Mouse (Mus musculus): Measurements from ENCODE around the gene Cdc42ep5.

The Cdc42ep5 gene

GRCm38 (mm10) chr7:4126992-4127785, 37.5 kb downstream of the Cdc42ep5 start:
- no peak for DNase-seq (ENCODE audit: low spot score in 2 of 2)

DNA sequence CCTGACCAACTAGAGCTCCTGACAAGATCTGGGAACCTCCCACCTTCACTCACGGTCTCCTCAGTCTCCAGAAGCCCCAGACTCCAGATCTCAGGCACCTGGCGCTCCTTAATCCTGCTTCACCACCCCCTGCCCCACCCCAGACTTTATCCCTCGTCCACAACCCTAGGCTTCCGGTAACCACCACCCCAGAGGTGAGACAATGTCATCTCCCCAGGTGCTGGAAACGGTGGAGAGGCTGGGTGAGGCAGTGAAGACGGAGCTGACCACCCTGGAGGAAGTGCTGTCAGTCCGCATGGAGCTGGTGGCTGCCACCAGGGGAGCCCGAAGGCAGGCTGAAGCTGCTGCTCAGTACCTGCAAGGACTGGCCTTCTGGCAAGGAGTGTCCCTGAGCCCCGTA, 39.4 kb downstream of the Cdc42ep5 start:
- DNase-seq (ENCODE audit: low spot score in 2 of 2) = peak in 1 of 2 experiments; percentile 60

GRCm38 (mm10) chr7:4124856-4125255, 39.8 kb downstream of the Cdc42ep5 start:
- no peak for DNase-seq (ENCODE audit: low spot score in 2 of 2)

GRCm38 (mm10) chr7:4124315-4124759, 40.3 kb downstream of the Cdc42ep5 start:
- no peak for DNase-seq (ENCODE audit: low spot score in 2 of 2)

- no peak for DNase-seq (ENCODE audit: low spot score in 2 of 2)
These were observed 40.9 kb downstream of the Cdc42ep5 start for GRCm38 (mm10) chr7:4123732-4124131.

DNA sequence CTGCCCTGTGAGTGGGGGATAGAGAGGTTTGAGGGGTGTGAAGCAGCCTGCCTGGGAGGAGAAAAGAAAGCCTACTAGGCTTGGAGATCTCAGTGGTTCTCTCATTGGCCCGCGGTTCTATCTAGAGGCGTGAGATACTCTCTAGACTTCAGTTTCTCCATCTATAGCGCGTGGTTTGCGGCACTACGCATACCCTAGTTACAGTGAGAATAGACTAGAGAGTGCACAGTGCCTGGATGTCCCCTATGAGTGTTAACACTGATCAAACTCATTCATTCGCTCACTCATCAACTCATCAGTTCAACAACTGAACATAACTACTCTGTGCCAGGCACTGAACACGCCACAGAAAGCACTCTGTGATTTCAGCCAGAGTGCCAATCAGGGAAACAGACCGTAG, 41.9 kb downstream of the Cdc42ep5 start:
- DNase-seq (ENCODE audit: low spot score in 2 of 2) = no peak

DNA sequence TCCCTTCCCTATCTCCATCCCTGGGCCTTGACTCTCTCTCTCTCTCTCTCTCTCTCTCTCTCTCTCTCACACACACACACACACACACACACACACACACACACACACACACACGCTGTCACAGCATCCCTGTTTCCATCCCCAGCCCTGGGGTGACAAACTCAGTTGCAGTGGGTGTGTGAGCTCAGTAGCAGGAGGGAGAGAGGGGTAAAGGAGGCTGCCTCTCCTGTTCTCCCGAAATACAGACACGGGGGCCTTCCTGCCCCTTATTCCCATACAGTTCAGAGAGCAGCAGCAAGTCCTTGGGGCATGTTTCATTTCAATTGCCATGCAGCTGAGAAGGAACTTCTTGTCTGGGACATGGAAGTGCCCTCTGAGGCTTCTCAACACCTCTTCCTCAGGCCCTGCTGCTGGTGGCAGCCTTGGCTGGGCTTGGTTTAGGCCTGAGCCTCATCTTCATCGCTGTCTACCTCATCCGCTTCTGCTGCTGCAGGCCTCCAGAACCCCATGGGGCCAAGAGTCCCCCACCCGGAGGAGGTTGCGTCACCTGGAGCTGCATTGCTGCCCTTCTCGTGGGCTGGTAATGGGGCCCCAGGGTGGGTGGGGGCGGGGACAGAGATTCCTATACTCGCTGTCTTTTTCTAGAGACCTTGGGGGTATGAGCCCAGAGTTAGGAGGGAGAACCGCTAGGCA, 42.4 kb downstream of the Cdc42ep5 start:
- no peak for DNase-seq (ENCODE audit: low spot score in 2 of 2)

- no peak for DNase-seq (ENCODE audit: low spot score in 2 of 2)
These were observed 44.4 kb downstream of the Cdc42ep5 start for GRCm38 (mm10) chr7:4119976-4120921.

GRCm38 (mm10) chr7:4119344-4119902, 45.2 kb downstream of the Cdc42ep5 start, which contains the start of gene Ttyh1:
Gene Ttyh1 (plus strand): TSS chr7:4119408.
- DNase-seq (ENCODE audit: low spot score in 2 of 2) = peak in 1 of 2 experiments; percentile 61

DNA sequence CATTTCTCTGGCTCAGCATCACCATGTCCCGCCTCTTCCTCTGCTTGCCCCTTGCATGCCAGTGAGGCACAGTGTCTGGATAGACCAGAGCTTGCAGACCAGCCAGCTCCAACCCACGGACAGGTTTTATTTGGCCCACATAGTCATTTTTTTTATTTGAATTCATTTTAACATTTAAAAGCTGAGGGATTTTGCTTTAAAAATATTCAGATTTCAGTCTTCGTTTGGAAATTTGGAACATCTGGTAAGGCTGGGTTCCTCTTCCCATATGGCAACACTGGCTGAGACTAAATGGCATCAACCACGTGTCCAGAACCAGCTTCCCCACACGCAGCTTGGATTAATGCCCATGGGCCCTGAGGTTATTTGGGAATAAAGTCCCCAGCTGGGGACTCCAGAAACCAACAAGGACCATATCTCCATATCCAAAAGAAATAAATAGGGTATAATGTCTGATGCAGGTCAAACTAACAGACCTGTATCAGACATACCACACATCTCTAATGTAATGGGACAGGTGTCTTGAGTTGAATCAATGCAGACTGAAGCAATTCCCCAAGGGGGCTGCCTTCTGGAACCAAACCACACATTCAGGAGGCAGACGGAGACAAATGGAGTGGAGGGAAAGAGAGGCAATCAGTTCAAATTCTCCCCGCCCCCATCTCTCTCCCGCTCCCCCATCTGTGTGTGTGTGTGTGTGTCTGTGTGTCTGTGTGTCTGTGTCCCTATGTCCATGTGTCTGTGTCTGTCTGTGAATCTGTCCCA, 47.4 kb downstream of the Cdc42ep5 start:
- DNase-seq (ENCODE audit: low spot score in 2 of 2) = no peak

DNA sequence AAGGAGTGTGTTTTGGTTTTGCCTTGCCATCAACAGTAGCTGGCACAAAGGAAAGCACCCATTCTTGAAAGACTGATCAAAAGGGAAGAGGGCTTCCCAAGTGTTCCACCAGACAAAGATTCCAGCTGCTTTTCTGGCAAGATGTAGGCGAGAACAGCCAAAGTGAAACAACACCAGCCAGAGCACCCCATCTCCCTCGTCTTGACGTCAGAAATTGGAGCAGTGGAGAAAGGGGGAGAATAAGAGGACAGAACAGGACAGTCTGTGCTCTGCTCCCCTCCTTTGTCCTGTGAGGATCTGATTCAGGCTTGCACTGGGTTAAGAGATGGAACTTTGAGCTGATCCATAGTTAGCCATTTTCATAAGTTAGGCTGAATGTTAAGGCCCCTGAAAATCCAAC, 52.9 kb downstream of the Cdc42ep5 start:
- DNase-seq (ENCODE audit: low spot score in 2 of 2) = no peak

GRCm38 (mm10) chr7:4103411-4103810, 61.2 kb downstream of the Cdc42ep5 start:
- DNase-seq (ENCODE audit: low spot score in 2 of 2) = no peak
